Mouse (Mus musculus): ENCODE data around the gene Pex1.
A peak's percentile ranks its signal among the peaks of the same experiment; 100 is the strongest.
"Not testable (repeated sequence)": the region's sequence is repeated elsewhere in the genome, so short reads cannot be mapped to it uniquely, and the experiment has no call there.

Gene Pex1

GRCm38 (mm10) chr5:3645326-3645725, 49.5 kb downstream of the Pex1 start:
- DNase-seq (ENCODE audit: low read depth), result no peak

DNA sequence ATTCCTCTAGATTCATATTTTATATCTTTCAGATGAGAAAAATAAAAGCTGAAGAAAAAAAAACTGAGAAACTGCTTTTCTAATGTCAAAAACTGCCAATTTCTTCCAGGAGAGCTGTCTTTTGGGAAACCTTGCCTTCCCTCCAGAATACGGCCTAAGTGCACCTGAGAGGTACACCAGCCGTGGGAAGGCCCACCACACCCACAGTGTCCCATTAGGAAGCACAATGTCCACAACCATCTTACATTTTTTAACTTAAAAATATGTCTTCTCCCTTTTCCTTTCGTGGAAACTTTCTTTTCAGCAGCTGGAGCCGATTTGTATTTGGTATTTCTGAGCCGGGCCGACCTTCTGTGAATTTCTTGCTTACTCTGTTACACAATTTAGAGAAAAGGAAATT, 50.7 kb downstream of the Pex1 start:
- no peak for DNase-seq (ENCODE audit: low read depth)

DNA sequence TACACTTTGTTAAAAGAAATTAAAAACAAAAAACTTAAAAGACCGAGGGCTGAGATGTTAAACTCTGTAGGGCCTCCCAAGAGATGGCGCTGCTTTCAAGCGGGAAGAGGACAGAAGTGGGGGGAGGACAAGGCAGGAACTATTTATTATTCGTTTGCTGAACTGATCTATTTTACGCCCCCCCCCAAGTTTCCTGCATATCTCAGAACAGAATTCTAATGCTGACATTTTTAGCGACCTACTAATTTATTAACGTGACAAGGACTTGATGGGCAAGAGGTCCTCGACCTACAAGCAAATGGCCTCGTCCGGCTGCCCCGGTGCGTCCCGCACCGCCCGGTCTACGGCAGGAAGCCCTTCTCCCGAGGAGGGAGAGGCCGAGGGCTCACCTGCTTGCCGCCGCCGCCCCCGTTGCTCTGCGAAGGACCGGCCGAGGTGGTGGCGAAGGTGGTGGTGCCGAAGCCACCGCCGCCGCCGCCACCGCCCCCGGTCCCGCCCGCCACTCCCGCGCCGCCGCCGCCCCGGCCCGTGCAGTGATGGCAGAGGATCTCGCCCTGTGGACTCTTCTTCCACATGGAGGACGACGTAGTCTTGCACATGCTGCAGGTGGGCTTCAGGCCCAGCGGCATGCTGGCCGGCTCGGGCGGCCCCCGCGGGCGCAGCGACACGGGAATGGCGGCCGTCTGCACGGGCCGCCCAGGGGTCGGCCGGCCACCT, 51.3 kb downstream of the Pex1 start:
- DNase-seq (ENCODE audit: low read depth), result peak; percentile 84

- peak; percentile 94 for DNase-seq (ENCODE audit: low read depth)
Observed at GRCm38 (mm10) chr5:3647708-3648121, 51.8 kb downstream of the Pex1 start.

GRCm38 (mm10) chr5:3648206-3648848, 52.5 kb downstream of the Pex1 start:
- DNase-seq (ENCODE audit: low read depth), result no peak

GRCm38 (mm10) chr5:3648849-3649210, 53.0 kb downstream of the Pex1 start:
- DNase-seq (ENCODE audit: low read depth), result no peak

DNA sequence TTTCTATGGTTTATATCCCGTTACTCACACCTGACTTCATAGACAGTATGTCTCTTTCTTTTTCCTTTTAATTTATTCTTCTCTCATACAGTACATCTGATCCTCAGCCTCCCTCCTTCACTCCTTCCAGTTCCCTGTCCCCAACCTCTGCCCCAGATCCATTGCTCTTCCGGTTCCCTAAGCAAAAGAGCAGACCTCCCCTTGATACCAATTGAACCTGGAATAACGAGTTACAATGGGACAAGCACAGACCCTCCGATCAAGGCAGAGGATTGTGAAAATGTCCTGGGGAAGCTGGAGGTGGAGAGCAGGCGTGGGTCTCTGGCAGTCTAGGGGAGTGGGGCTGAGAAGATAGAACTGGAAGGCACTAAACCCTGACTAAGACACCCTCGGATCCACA, 55.0 kb downstream of the Pex1 start, which contains the start of gene Tmbim7:
Tmbim7 (plus strand) TSS at position 301 of the 400 bp plus-strand sequence.
- DNase-seq (ENCODE audit: low read depth), result no peak

GRCm38 (mm10) chr5:3651621-3652020, 55.8 kb downstream of the Pex1 start:
- no peak for DNase-seq (ENCODE audit: low read depth)

DNA sequence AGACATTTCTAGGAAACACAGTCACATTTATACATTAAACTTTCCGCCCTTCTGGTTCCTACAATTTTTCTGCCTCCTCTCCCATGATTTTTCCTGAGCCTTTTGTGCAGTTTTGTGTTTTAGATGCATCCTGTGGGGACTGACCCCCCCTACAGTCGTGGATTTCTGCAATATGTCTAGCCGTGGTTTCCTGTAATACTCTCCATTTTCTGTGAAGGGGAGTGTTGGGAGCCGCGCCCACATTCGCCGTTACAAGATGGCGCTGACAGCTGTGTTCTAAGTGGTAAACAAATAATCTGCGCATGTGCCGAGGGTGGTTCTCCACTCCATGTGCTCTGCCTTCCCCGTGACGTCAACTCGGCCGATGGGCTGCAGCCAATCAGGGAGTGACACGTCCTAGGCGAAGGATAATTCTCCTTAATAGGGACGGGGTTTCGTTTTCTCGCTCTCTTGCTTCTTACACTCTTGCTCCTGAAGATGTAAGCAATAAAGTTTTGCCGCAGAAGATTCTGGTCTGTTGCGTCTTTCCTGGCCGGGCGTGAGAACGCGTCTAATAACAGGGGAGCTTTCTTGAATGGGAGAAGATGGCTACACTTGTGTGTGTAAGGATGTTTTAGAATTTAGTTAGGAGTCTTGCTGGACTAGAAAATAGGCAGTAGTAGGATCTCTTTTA, 57.2 kb downstream of the Pex1 start:
- DNase-seq (ENCODE audit: low read depth), result not testable (repeated sequence)

GRCm38 (mm10) chr5:3653801-3654200, 57.9 kb downstream of the Pex1 start:
- no peak for DNase-seq (ENCODE audit: low read depth)

- no peak for DNase-seq (ENCODE audit: low read depth)
Observed at GRCm38 (mm10) chr5:3657085-3657484, 61.2 kb downstream of the Pex1 start, which contains the start of gene Gatad1. TSS of gene Gatad1 (minus strand) at chr5:3657185.

- DNase-seq (ENCODE audit: low read depth), result no peak
Observed at GRCm38 (mm10) chr5:3665225-3665624, 69.4 kb downstream of the Pex1 start.

DNA sequence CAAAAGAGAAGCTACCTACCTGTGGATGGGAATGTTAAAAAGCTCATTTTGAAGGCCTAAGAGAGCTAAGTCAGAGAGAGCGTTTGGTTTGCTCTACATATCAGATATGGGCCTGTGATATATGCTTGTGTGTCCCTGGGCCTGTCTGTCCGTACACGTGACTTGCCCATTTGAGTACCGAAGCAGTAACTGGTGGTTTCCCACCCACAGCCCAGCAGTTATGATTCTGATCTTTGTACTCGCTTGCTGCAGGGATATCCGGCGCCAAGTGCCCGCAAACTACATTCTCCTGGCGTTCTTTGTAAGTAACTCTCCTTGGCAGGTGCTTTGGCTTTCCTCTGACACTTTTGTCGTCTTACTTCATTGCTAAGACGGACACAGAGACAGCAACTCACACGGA, 70.7 kb downstream of the Pex1 start:
- DNase-seq (ENCODE audit: low read depth), result peak; percentile 61

- DNase-seq (ENCODE audit: low read depth), result peak; percentile 59
Observed at GRCm38 (mm10) chr5:3669938-3670554, 74.2 kb downstream of the Pex1 start.
